Mouse (Mus musculus) G1E (cell line): ENCODE data around the gene Tmem199. TPM values are rescaled to one million over a fixed set of nuclear protein-coding genes. Genes with fewer than 3 reads are reported as not detected.
A peak's percentile ranks its signal among the peaks of the same experiment; 100 is the strongest.
"Not testable (repeated sequence)": the region's sequence is repeated elsewhere in the genome, so short reads cannot be mapped to it uniquely, and the experiment has no call there.

Experiments
- ATAC-seq: 2 replicates; pipeline ENCODE4 v1.8.0; 2016; ENCODE audit warnings: mild to moderate bottlenecking; ENCODE audit not compliant: insufficient number of reproducible peaks, poor library complexity, low FRiP score, severe bottlenecking; ENCODE audit errors: extremely low read depth
- DNase-seq: peaks from one replicate; pipeline ENCODE4 v3.0.0; 2012; ENCODE audit warnings: low spot score
- H3K27me3 ChIP-seq: 2 replicates; pipeline ENCODE4 v1.6.1; 2012; ENCODE audit warnings: mild to moderate bottlenecking, low read length, inconsistent platforms; ENCODE audit not compliant: insufficient read depth
- H3K36me3 ChIP-seq: replicated peaks from 2 replicates; pipeline ENCODE3; 2012; ENCODE audit warnings: mild to moderate bottlenecking, inconsistent platforms
- H3K4me1 ChIP-seq: 2 replicates; pipeline ENCODE4 v1.6.1; 2012; ENCODE audit warnings: low read depth, low read length, inconsistent platforms, mixed read lengths; ENCODE audit not compliant: insufficient read depth
- H3K4me3 ChIP-seq: 2 replicates; pipeline ENCODE4 v1.5.1; 2012; ENCODE audit warnings: low read depth, mild to moderate bottlenecking, inconsistent platforms, low read length, moderate library complexity, mixed read lengths
- H3K9me3 ChIP-seq: replicated peaks from 2 replicates; pipeline ENCODE4 v1.6.1; 2012; ENCODE audit warnings: inconsistent platforms
- CTCF ChIP-seq: IDR thresholded peaks from 2 replicates; pipeline ENCODE4 v1.5.1; 2012; ENCODE audit warnings: low read depth, low read length, inconsistent platforms, mixed read lengths
- GATA1 ChIP-seq: IDR thresholded peaks from 2 replicates; pipeline ENCODE4 v1.6.1; 2012; ENCODE audit warnings: borderline replicate concordance, low read length, inconsistent platforms, mixed read lengths
- GATA2 ChIP-seq: IDR thresholded peaks from 2 replicates; pipeline ENCODE4 v1.6.1; 2012; ENCODE audit warnings: low read depth, low read length, inconsistent platforms, borderline replicate concordance
- POLR2AphosphoS5 ChIP-seq: IDR thresholded peaks from 2 replicates; pipeline ENCODE4 v1.6.1; 2012; ENCODE audit warnings: low read depth, low read length, inconsistent platforms; ENCODE audit not compliant: insufficient replicate concordance
- TAL1 ChIP-seq: conservative IDR thresholded peaks from 2 replicates; pipeline ENCODE4 v1.6.1; 2012; ENCODE audit warnings: low read depth, low read length, inconsistent platforms, mixed read lengths
- polyA plus RNA-seq: library from polyadenylated mRNA; stranded (reverse); fragments of >175 nt; gene quantifications from 2 replicates; pipeline ENCODE4 v1.2.3, GENCODE M21; 2012
- total RNA-seq, 2 experiments: library from RNA; stranded (forward) in 1 of 2; stranded (reverse) in 1 of 2; fragments of 200-1000 nt in 1 of 2; fragments of >200 nt in 1 of 2; fragmentation: Nextera tagmentation in 1 of 2; gene quantifications; 2 replicates each; pipeline ENCODE4 v1.2.3; 2014 to 2017

Tmem199 gene
- total and polyA plus RNA-seq, 3 experiments, result 15.8 to 51.6 (median 25.8) TPM

GRCm38 (mm10) chr11:78536690-78537084 lies 24.7 kb upstream of the Tmem199 start:
- Histone ChIP-seq H3K9me3 (no peaks in the 10 kb centered on the region), H3K27me3 (no peaks in the 10 kb centered on the region), H3K4me3 (peak overlapping the region; percentile 94), H3K36me3 (peaks cover 37% of the 10 kb centered on the region), H3K4me1 (peaks cover 54% of the 10 kb centered on the region)
- ATAC-seq (no peak), DNase-seq (no peak)
- TF ChIP-seq TAL1 (no peak), CTCF (no peak), GATA2 (no peak), POLR2AphosphoS5 (no peak), GATA1 (no peak)

GRCm38 (mm10) chr11:78536080-78536689 lies 24.2 kb upstream of the Tmem199 start, which contains the start of the genes Tnfaip1 and Ift20:
Gene Tnfaip1 (minus strand): TSS chr11:78536332.
Gene Ift20 (plus strand): TSS chr11:78536361.
- TF ChIP-seq TAL1 (no peak), GATA2 (peak; percentile 38; the same call in 1 of the 2 replicates)
- peak; percentile 91 for ATAC-seq
- Histone ChIP-seq H3K4me3 (peak within 1 kb of the TSS; percentile 94), H3K36me3 (peaks cover 35% of the 10 kb centered on the region), H3K9me3 (no peaks in the 10 kb centered on the region), H3K27me3 (no peaks in the 10 kb centered on the region), H3K4me1 (peaks cover 54% of the 10 kb centered on the region)
- DNase-seq, result peak; percentile 84

GRCm38 (mm10) chr11:78535376-78536079 lies 23.6 kb upstream of the Tmem199 start:
- DNase-seq (peak; percentile 30), ATAC-seq (no peak)
- no peaks in the 10 kb centered on the region for H3K9me3 ChIP-seq
- peak overlapping the region; percentile 94 for H3K4me3 ChIP-seq
- TF ChIP-seq GATA1 (no peak), CTCF (no peak), TAL1 (no peak), POLR2AphosphoS5 (no peak), GATA2 (no peak)
- H3K36me3 ChIP-seq, result peaks cover 35% of the 10 kb centered on the region
- peaks cover 51% of the 10 kb centered on the region for H3K4me1 ChIP-seq
- no peaks in the 10 kb centered on the region for H3K27me3 ChIP-seq

GRCm38 (mm10) chr11:78534516-78534915 lies 22.5 kb upstream of the Tmem199 start:
- DNase-seq (no peak), ATAC-seq (no peak)
- no peak for TF ChIP-seq GATA2
- TF ChIP-seq TAL1, result no peak
- TF ChIP-seq POLR2AphosphoS5, result no peak
- TF ChIP-seq CTCF, result no peak
- TF ChIP-seq GATA1, result no peak
- Histone ChIP-seq H3K27me3 (no peaks in the 10 kb centered on the region), H3K9me3 (no peaks in the 10 kb centered on the region), H3K4me3 (no peak overlapping the region), H3K36me3 (peaks cover 35% of the 10 kb centered on the region), H3K4me1 (peaks cover 43% of the 10 kb centered on the region)

GRCm38 (mm10) chr11:78531515-78531914 lies 19.5 kb upstream of the Tmem199 start:
- not testable (repeated sequence) for H3K4me3 ChIP-seq, ATAC-seq, H3K9me3 ChIP-seq, DNase-seq, H3K27me3 ChIP-seq
- peaks cover 52% of the 10 kb centered on the region for H3K36me3 ChIP-seq
- peaks cover 20% of the 10 kb centered on the region for H3K4me1 ChIP-seq

- Histone ChIP-seq H3K27me3 (no peaks in the 10 kb centered on the region), H3K4me3 (no peak overlapping the region), H3K4me1 (peaks cover 20% of the 10 kb centered on the region), H3K36me3 (peaks cover 56% of the 10 kb centered on the region), H3K9me3 (no peaks in the 10 kb centered on the region)
- TF ChIP-seq CTCF (no peak), TAL1 (no peak), GATA1 (no peak), GATA2 (no peak), POLR2AphosphoS5 (no peak)
- ATAC-seq (no peak), DNase-seq (no peak)
Measured at GRCm38 (mm10) chr11:78531046-78531445, 19.1 kb upstream of the Tmem199 start.

- no peaks in the 10 kb centered on the region for H3K9me3 ChIP-seq
- no peak for DNase-seq
- TF ChIP-seq TAL1 (no peak), GATA1 (no peak), POLR2AphosphoS5 (no peak)
- H3K4me1 ChIP-seq, result peaks cover 10% of the 10 kb centered on the region
- no peaks in the 10 kb centered on the region for H3K27me3 ChIP-seq
- no peak for ATAC-seq
- H3K36me3 ChIP-seq, result peaks cover 67% of the 10 kb centered on the region
- H3K4me3 ChIP-seq, result no peak overlapping the region
Measured at GRCm38 (mm10) chr11:78530001-78530400, 18.0 kb upstream of the Tmem199 start.
